Mouse (Mus musculus) CH12F3 (cell line): ENCODE data around the gene Krtap28-13.

Experiments used
- in situ Hi-C: fragments of 300-500 bp; cut with MboI; formaldehyde crosslinking; loops from 2 replicates; pipeline ENCODE4 v1.14.3; 2020; ENCODE audit warnings: low sequenced_read_pairs

Krtap28-13 gene

GRCm38 (mm10) chr1:83084790-83085189 lies 24.1 kb downstream of the Krtap28-13 start:
- in situ Hi-C loops, result no loop called here

- in situ Hi-C loops, result no loop called here
Measured at GRCm38 (mm10) chr1:83091268-83091667, 30.5 kb downstream of the Krtap28-13 start.

- in situ Hi-C loops, result no loop called here
Measured at GRCm38 (mm10) chr1:83096935-83097334, 36.2 kb downstream of the Krtap28-13 start.

GRCm38 (mm10) chr1:83099160-83099559 lies 38.4 kb downstream of the Krtap28-13 start:
- in situ Hi-C loops, result no loop called here

- in situ Hi-C loops, result no loop called here
Measured at GRCm38 (mm10) chr1:83099580-83100137, 38.9 kb downstream of the Krtap28-13 start.

- in situ Hi-C loops, result no loop called here
Measured at GRCm38 (mm10) chr1:83101891-83102290, 41.2 kb downstream of the Krtap28-13 start.

GRCm38 (mm10) chr1:83105464-83105863 lies 44.7 kb downstream of the Krtap28-13 start:
- in situ Hi-C loops, result no loop called here

GRCm38 (mm10) chr1:83107410-83107978 lies 46.8 kb downstream of the Krtap28-13 start:
- in situ Hi-C loops, result no loop called here

- in situ Hi-C loops, result no loop called here
Measured at GRCm38 (mm10) chr1:83110992-83111391, 50.3 kb downstream of the Krtap28-13 start.
